Mouse (Mus musculus) ZHBTc4 (cell line): ENCODE measurements around the gene Syngr3.
A peak's percentile ranks its signal among the peaks of the same experiment; 100 is the strongest.

Experiments used
- DNase-seq: peaks from one replicate; pipeline ENCODE4 v3.0.0-alpha.2; 2011; ENCODE audit warnings: low read depth, low spot score

Syngr3 gene

DNA sequence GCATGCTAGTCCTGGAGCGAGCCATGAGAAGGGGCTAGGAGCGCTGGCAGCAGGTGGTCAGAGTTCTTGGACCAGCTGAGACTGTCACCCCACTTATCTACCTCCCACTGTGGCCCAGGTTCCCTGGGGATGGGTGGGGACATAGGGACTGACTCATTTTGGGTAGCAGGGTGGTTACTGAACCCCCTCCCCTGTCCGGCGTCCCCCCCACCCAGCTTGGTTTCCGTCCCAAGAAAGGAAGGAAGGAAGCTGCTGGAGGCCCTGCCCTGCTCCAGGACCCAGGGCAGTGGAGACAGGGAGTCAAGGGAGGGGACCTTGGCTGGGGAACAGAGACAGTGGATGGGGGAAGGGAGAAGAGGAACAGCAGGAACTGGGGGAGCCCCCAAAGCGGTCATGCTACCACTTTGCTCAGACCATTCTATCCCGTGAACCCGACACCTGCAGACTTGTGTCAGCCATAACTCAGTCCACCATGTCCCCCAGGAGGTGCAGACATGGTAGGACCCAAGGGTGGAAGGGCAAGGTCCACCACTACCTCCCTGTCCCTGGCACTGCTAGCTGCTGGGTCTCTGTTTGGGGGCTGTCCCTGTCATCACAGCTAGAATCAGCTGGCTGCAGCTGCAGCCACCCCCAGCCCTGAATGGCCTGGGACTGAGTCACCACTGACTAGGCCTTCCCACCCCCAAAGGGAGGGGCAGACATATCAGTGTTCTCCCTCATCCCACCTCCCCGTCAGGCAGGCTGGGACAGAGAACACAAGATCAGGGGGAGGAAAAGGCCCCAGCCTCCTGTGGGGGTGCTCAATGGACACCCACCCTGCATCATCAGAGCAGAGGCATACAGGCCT is 44.7 kb downstream of the Syngr3 start:
- DNase-seq = no peak

DNA sequence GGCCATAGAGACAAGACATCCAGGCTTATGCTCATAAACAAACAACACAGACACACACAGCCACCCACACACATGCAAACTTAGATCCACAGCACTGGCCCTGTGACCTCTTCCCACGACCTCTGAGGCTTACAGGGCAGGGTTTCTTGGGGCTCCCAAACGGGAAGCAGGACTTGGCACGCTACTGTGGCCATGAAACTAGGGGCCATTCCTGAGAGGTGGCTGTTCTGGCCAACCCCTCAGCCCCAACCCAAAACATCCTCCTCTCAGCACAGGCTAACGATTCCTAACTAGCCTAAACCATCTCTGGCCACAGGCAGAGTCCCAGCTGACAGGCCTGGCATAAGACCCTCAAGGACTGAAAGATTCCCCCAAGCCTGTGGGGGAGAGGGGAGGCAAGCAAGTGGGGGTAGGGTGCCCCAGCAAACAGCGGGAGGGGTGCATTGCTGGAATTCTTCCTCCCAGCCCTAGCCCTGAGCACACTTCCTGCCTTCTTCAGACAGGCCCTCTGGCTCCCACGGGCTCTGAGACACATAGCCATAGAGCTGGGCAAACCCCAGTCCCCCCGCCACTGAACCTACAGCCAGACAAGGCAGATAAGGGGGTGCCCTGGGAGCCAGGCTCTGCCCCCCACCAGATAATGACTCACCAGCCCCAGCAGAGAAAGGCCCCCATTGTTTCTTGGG is 45.6 kb downstream of the Syngr3 start:
- DNase-seq = no peak

DNA sequence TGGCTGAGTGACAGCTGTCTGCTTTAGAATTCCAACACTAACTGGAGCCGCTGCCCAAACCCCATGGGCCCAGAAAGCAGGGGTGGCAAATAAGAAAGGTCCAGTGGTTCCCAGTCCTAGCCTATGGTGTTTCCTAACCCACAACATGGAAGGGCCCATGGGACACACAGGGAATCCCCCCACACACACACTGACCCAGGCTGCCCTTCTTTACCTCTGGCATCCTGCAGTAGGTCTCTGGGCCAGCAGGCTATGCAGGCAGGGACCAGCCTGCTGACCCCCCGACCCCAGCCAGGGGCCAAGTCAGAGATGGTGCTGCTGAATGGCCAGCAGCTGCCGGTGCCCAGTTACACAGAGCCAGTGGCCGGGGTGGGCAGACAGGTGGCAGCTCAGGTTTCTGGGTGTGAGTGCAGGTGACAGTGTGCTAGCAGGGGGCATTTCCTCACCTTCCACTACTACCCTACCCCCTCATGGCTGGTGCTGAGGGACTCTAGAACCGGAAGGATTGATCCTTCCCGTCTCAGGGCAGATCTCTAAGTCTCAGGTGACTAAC is 46.9 kb downstream of the Syngr3 start:
- no peak for DNase-seq

GRCm38 (mm10) chr17:24641944-24642343 is 47.8 kb downstream of the Syngr3 start:
- DNase-seq = no peak

DNA sequence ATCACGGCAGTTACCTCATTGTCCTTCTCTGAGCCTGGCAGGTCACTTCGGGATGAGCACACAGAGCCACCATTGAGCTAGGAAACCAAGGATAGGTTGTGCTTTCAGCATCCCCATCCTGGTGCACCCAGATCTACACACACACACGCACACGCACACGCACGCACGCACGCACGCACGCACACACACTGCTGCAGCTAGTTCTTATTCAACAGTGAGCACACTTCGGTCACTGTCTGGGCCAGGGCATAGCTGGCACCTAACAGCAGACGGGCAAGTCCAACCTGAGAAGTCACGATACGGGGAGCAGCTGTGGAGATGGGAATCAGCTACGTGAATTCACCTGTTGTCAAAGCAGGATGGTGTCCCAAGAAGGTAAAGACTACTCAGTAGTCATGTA is 49.2 kb downstream of the Syngr3 start:
- DNase-seq = peak; percentile 54

DNA sequence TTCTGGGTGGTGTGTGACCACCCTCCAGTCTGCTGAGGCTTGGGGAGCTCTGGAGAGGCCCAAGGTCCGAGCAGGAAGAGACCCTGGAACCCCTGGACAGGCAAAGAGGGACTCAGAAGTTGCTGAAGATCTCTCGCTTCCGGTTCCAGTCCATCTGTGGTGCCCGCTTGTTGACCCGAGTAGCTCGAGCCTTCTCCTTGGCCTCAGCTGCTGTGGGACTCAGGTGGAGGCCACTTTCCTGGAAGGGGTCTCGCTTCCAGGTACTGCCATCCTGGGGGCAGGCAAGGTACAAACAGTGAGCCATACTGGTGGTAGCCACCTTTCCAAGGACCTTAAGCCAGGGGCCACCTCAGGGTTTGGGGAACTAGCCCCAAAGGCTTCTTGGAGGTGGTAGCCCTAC is 49.6 kb downstream of the Syngr3 start:
- no peak for DNase-seq

DNA sequence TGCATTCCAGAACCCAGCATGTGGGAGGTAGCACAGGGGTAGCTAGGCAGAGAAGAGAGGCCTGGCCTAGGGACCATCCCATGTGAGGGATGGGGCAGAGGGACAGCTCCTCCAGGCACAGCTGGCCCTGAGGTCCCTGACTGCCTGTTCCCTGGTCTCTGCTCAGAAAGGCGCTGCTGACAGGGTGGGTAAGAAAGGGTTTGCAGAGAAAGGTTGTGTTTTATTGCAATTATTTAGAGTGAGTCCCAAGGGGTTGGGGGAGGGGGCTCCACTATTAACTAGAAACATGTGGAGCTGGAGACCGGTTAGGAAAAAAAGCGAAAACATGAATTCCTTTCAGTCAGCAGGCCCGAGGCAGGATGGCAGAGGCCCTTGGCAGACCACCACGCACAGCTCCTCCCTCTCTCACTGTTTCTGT is 50.2 kb downstream of the Syngr3 start:
- no peak for DNase-seq

DNA sequence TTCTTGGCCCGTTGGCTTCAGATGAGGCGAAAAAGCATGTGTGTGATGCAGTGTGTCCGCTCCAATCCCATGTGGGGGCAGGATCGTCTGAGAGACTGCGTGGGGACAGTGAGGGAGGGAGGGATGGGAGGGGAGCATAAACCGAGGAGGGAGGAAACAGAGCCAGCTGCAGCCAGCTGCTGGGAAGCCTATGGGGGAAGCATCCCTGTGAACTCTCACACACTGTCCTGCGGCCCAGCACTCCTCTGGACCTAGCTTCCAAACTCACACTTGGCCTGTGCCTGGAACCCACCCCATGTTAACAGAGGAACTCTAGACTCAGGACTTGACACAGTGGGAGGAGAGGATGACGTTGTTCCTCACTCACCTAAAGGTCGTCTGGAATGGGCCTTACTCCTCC is 50.9 kb downstream of the Syngr3 start:
- DNase-seq = no peak

- no peak for DNase-seq
These were observed 51.5 kb downstream of the Syngr3 start for GRCm38 (mm10) chr17:24638214-24638613.

DNA sequence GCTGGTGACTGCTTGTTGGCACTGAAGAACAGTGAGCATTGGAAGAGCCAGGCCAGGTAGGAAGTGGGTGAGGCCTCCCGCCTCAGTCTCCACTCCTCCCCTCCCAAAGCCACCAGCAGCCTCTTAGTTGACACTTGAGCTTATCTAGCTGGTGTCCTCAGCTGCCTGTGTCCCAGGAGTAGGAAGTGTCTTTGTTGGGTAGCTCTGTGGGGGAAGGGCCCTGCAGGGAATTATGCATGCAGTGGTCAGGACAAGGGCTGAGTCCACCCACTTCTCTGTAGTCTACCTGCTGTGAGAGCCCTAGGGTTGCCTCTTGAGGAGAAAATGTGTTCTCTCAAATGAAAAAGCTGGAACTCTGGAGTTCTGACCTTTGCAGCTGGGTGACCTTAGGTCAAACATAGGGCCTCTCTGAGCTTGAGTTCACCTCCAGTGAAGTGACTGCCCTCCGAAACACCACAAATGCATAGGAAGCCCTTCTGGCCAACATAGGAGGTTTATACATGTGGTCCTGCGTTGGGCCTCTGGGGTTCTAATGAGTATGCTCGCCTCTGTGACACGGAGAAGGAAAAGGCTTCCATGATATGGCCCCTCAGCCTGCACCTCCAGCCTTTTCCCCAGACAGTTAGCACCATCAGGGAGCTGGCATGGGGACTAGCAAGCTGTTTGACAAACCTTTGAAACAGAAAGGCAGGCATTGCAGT is 52.8 kb downstream of the Syngr3 start:
- DNase-seq = peak; percentile 74

DNA sequence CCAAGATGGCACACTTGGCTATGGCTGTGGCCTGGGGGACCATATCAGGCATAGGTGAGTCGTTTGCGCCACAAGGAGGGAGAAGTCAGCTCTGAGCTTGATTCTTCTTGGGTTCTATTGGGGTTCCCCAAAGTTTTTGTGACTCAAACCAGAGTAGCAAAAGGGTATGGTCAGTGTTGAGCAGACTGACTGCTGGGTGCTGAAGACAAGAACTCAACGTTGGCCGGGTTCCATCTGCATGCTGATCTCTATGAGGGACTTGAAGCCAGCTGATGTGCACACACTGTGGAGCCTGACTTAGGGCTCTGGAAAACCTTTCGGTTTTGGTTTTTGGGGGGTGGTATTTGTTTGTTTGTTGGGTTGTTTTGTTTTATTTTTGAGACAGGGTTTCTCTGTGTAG is 54.1 kb downstream of the Syngr3 start:
- no peak for DNase-seq
